ENCODE assay signal across 8 mouse cellular contexts in the genomic region with DNA sequence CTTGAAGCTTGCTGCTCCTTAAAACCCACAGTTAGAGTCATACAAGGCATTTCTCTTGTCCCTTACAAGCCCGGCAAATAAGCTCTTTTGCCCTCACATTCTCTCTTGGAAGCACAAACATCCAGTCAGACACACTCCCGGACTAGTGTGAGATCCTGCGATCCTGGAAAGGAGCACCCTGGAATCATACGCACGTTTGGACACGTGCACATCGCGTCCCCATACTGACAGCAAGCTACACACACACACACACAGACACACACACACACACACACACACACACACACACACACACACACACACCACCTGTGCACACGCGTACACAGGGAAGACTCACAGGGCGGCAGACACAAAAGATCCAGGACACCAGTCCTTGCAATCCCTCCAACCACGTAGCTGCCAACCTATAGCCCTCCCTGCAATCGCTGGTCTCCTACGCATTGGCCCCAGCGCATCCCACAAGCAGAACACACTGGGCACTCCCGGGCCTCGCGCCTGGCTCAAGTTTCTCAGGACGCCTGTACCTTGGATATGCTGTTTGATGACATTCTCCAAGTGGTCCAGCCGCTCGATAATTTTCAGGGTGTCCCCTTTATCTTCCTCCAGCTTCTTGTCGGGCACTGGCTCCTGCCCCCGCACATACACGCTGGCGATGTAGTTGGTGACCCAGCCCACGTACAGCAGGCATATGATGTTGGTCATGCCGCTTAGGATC. TPM values are rescaled to one million over a fixed set of nuclear protein-coding genes. Genes with fewer than 3 reads are reported as not detected.
DNase-seq lines count a peak whose midpoint lies in the region; ATAC-seq and TF ChIP-seq lines count a peak whose summit lies in the region.

No protein-coding gene starts in this region.

- no peaks in the 10 kb centered on the region for H3K9me3 ChIP-seq in hindbrain, embryonic 13.5 days
- H3K9me3 ChIP-seq in limb, embryonic 10.5 days (replicated peaks) = no peaks in the 10 kb centered on the region
- H3K9me3 ChIP-seq in neural tube, embryonic 11.5 days (ENCODE audit: control insufficient read depth, low read length) = no peaks in the 10 kb centered on the region

- peak; percentile 26; the same call in 1 of the 2 replicates for ATAC-seq in hindbrain, embryonic 13.5 days (ENCODE audit: low FRiP score)
- ATAC-seq in neural tube, embryonic 11.5 days (ENCODE audit: insufficient read depth, low FRiP score, low TSS enrichment) = peak; percentile 16; the same call in 1 of the 2 replicates

- peak overlapping the region; percentile 97 for H3K4me2 ChIP-seq in hindbrain, embryonic 13.5 days
- peak overlapping the region; percentile 97 for H3K4me2 ChIP-seq in neural tube, embryonic 11.5 days (ENCODE audit: low read depth)

- peak overlapping the region; percentile 72 for H3K9ac ChIP-seq in hindbrain, embryonic 13.5 days
- H3K9ac ChIP-seq in neural tube, embryonic 11.5 days (ENCODE audit: low read length) = peak overlapping the region; percentile 54

- TF ChIP-seq CTCF in embryonic fibroblast, embryonic 13.5 days (IDR thresholded peaks at IDR 0.05; ENCODE audit: borderline replicate concordance, insufficient read depth, low read length) = no peak

- H3K27me3 ChIP-seq in hindbrain, embryonic 13.5 days = peaks cover 25% of the 10 kb centered on the region
- peaks cover 45% of the 10 kb centered on the region for H3K27me3 ChIP-seq in limb, embryonic 10.5 days (ENCODE audit: low read depth, poor library complexity, severe bottlenecking)
- no peaks in the 10 kb centered on the region for H3K27me3 ChIP-seq in neural tube, embryonic 11.5 days (ENCODE audit: control insufficient read depth, insufficient read depth, low read length)

- peak; percentile 48; the same call in 1 of the 2 replicates for TF ChIP-seq POLR2A in embryonic fibroblast, embryonic 13.5 days (IDR thresholded peaks at IDR 0.05; ENCODE audit: low read depth, low read length)

- H3K4me1 ChIP-seq in embryonic fibroblast, embryonic 13.5 days (ENCODE audit: control insufficient read depth, insufficient read depth, low read length) = 0 out of 2 replicates have a peak, but pooled peaks cover 4% of the 10 kb centered on the region
- peaks cover 28% of the 10 kb centered on the region for H3K4me1 ChIP-seq in hindbrain, embryonic 13.5 days (replicated peaks)
- H3K4me1 ChIP-seq in limb, embryonic 10.5 days = peaks cover 17% of the 10 kb centered on the region
- no peaks in the 10 kb centered on the region for H3K4me1 ChIP-seq in neural tube, embryonic 11.5 days (ENCODE audit: control insufficient read depth, insufficient read depth, low read length)

- no peak overlapping the region for H3K27ac ChIP-seq in embryonic fibroblast, embryonic 13.5 days (ENCODE audit: insufficient read depth, low read length)
- no peak overlapping the region for H3K27ac ChIP-seq in hindbrain, embryonic 13.5 days
- peak overlapping the region; percentile 63 for H3K27ac ChIP-seq in limb, embryonic 10.5 days
- H3K27ac ChIP-seq in neural tube, embryonic 11.5 days (ENCODE audit: low read depth, low read length) = no peak overlapping the region

- H3K36me3 ChIP-seq in hindbrain, embryonic 13.5 days = no peaks in the 10 kb centered on the region
- H3K36me3 ChIP-seq in limb, embryonic 10.5 days = no peaks in the 10 kb centered on the region
- H3K36me3 ChIP-seq in neural tube, embryonic 11.5 days (ENCODE audit: control insufficient read depth, insufficient read depth, low read length) = no peaks in the 10 kb centered on the region

- peak overlapping the region; percentile 46 for H3K4me3 ChIP-seq in embryonic fibroblast, embryonic 13.5 days (ENCODE audit: insufficient read depth, low read length)
- H3K4me3 ChIP-seq in hindbrain, embryonic 13.5 days = peak overlapping the region; percentile 54
- peak overlapping the region; percentile 57 for H3K4me3 ChIP-seq in limb, embryonic 10.5 days
- H3K4me3 ChIP-seq in neural tube, embryonic 11.5 days (ENCODE audit: low read depth, low read length) = peak overlapping the region; percentile 43

- peak; percentile 37 to 74 for DNase-seq in adrenal gland, adult (ENCODE audit: inconsistent age in 2 of 2, low spot score in 1 of 2)
- no peak for DNase-seq in adrenal gland, adult 8-10 months
- DNase-seq in adipocyte (ENCODE audit: low spot score) = peak; percentile 9
- peak; percentile 52 for DNase-seq in limb, embryonic 10.5 days (ENCODE audit: low spot score)
- peak; percentile 30 for DNase-seq in neural tube, embryonic 11.5 days (ENCODE audit: low spot score)
- no peak for DNase-seq in c-Kit-positive CD71-positive TER-119-positive erythroid progenitor cells, embryonic 14.5 days (ENCODE audit: low spot score)

- 16% methylated on average over 27 of the region's 27 CpGs for WGBS in hindbrain, embryonic 13.5 days
- 23% methylated on average over 27 of the region's 27 CpGs for WGBS in limb, embryonic 10.5 days
- 21% methylated on average over 27 of the region's 27 CpGs for WGBS in neural tube, embryonic 11.5 days

RNA-seq across cellular contexts. Expression of a gene that starts 0.8 kb away (rescaled TPM):
- 10 to 100 TPM; 15.8 to 23.0 (median 20.3) TPM for total RNA-seq in adrenal gland, adult 8-10 months (2022)
- polyA plus RNA-seq in embryonic fibroblast, embryonic 13.5 days (2011; ENCODE audit: insufficient read length, low read depth, missing spikeins) = 62.9 and 107 TPM in 2 replicates
- 10.4 and 10.6 TPM in 2 replicates for polyA plus RNA-seq in hindbrain, embryonic 13.5 days (2015; fragmentation: Nextera tagmentation; extraction: Ambion mirVana)
- polyA plus RNA-seq in limb, embryonic 10.5 days (2016; fragmentation: Nextera tagmentation; extraction: Ambion mirVana) = 8.6 and 10.3 TPM in 2 replicates
- polyA plus RNA-seq in neural tube, embryonic 11.5 days (2014; fragmentation: Nextera tagmentation; extraction: Ambion mirVana) = 8.1 and 9.7 TPM in 2 replicates

Comparison
In these comparisons a context has a peak if more than half of its experiments do, and no peak if none do; other contexts are left out.
1. DNase-seq: peak in adrenal gland, adult (2 of 2), adipocyte (single experiment), limb, embryonic 10.5 days (single experiment) and neural tube, embryonic 11.5 days (single experiment); none in adrenal gland, adult 8-10 months (single experiment) and c-Kit-positive CD71-positive TER-119-positive erythroid progenitor cells, embryonic 14.5 days (single experiment).
2. Peak in every context shown above with its lines, with median percentiles within 50 percentile points of each other: H3K4me3 ChIP-seq.